Mouse (Mus musculus) heart, postnatal 0 days (tissue): ENCODE results near the gene Tctex1d2.

Source experiments
- CTCF ChIP-seq: IDR thresholded peaks from 2 replicates; pipeline ENCODE4 v1.5.1; 2016; ENCODE audit warnings: antibody characterized with exemption, control low read depth, low read depth
- EP300 ChIP-seq: IDR thresholded peaks from 2 replicates; pipeline ENCODE4 v1.6.1; 2016; ENCODE audit warnings: antibody characterized with exemption, low read depth

- TF ChIP-seq CTCF (no peak), EP300 (no peak)
Measured at GRCm38 (mm10) chr16:32389049-32389448, 30.5 kb upstream of the Tctex1d2 start.
